Mouse (Mus musculus) macrophage (primary cell): Measurements from ENCODE around the gene Popdc2. TPM values are rescaled to one million over a fixed set of nuclear protein-coding genes. Genes with fewer than 3 reads are reported as not detected.

Experiments
- H3K27ac ChIP-seq: fragments of 350-480 bp; formaldehyde crosslinking; 2 replicates; pipeline ENCODE4 v1.9.0; 2021
- H3K36me3 ChIP-seq: fragments of 350-480 bp; formaldehyde crosslinking; 2 replicates; pipeline ENCODE4 v1.9.0; 2021; ENCODE audit errors: inconsistent target
- H3K4me3 ChIP-seq: fragments of 350-480 bp; formaldehyde crosslinking; 2 replicates; pipeline ENCODE4 v1.9.0; 2021; ENCODE audit errors: inconsistent target
- H3K79me2 ChIP-seq: fragments of 350-480 bp; formaldehyde crosslinking; 2 replicates; pipeline ENCODE4 v1.9.0; 2021; ENCODE audit errors: inconsistent target
- WGBS: methylation state at CpG from one replicate; pipeline ENCODE4 v1.1.7; 2026; ENCODE audit warnings: inconsistent platforms; ENCODE audit not compliant: missing documents; 5-methylcytosine and 5-hydroxymethylcytosine counted together
- polyA plus RNA-seq: library from polyadenylated mRNA; stranded (reverse); fragments of 250-400 nt; gene quantifications from 3 replicates; pipeline ENCODE4 v1.2.4, GENCODE M21; 2018; ENCODE audit warnings: inconsistent platforms

Gene Popdc2
- polyA plus RNA-seq, 1 experiment from 2014 or later: not detected

GRCm38 (mm10) chr16:38425799-38426198 is 63.8 kb downstream of the Popdc2 start:
- Histone ChIP-seq H3K27ac (no peak overlapping the region), H3K36me3 (no peaks in the 10 kb centered on the region), H3K4me3 (no peak overlapping the region), H3K79me2 (no peaks in the 10 kb centered on the region)
- WGBS: 70% methylated on average over 1 of the region's 1 CpGs

Other genes with a start within 250 kb of the Popdc2 start
- gene Nr1i2, start 67.4 kb upstream of the Popdc2 start, polyA plus RNA-seq: not detected in 3 replicates
- not detected in 3 replicates for gene Maats1, start 20.1 kb upstream of the Popdc2 start, polyA plus RNA-seq
- gene Cox17, start 15.2 kb upstream of the Popdc2 start, polyA plus RNA-seq: 147 to 264 TPM (median 175 TPM) in 3 replicates
- not detected in 3 replicates for gene Gm21987, start 15.2 kb upstream of the Popdc2 start, polyA plus RNA-seq
- gene Pla1a, start 70.9 kb downstream of the Popdc2 start, polyA plus RNA-seq: not detected in 3 replicates
- 22.0 to 44.8 TPM (median 35.9 TPM) in 3 replicates for gene Adprh, start 90.5 kb downstream of the Popdc2 start, polyA plus RNA-seq
- gene Cd80, start 93.4 kb downstream of the Popdc2 start, polyA plus RNA-seq: 10.3 to 13.1 TPM (median 11.9 TPM) in 3 replicates
- gene Timmdc1, start 160.5 kb downstream of the Popdc2 start, polyA plus RNA-seq: 9.5 to 17.4 TPM (median 10.5 TPM) in 3 replicates
- 17.7 to 23.5 TPM (median 22.5 TPM) in 3 replicates for gene Poglut1, start 188.0 kb downstream of the Popdc2 start, polyA plus RNA-seq
- 8.4 to 15.6 TPM (median 10.1 TPM) in 3 replicates for gene Tmem39a, start 196.5 kb downstream of the Popdc2 start, polyA plus RNA-seq